Mouse (Mus musculus): ENCODE results near the gene 5730596B20Rik.

GRCm38 (mm10) chr6:52185222-52185621 lies 7.9 kb downstream of the 5730596B20Rik start:
- TF ChIP-seq CTCF (conservative IDR thresholded peaks at IDR 0.05; ENCODE audit: low read length) (no peak), NANOG (IDR thresholded peaks at IDR 0.05; ENCODE audit: borderline replicate concordance, low read length) (no peak)
